Mouse (Mus musculus) ES-CJ7 (cell line): ENCODE measurements at regions not wholly inside any gene's neighbourhood (a gene's known extent, or its start where the extent isn't known, plus 50 kb on each side); places are given as distances from the start of the nearest gene placed in this dataset.
"Not testable (repeated sequence)": the region's sequence is repeated elsewhere in the genome, so short reads cannot be mapped to it uniquely, and the experiment has no call there.

Experiments
- DNase-seq: peaks from one replicate; pipeline ENCODE4 v3.0.0; 2011; ENCODE audit warnings: low read depth, low spot score

- no peak for DNase-seq
Observed at GRCm38 (mm10) chr1:194565574-194565973, 52.4 kb upstream of the Plxna2 start.

GRCm38 (mm10) chr1:194563946-194564345, 54.1 kb upstream of the Plxna2 start:
- no peak for DNase-seq

GRCm38 (mm10) chr1:194561098-194561497, 56.9 kb upstream of the Plxna2 start:
- no peak for DNase-seq

- DNase-seq = no peak
Observed at GRCm38 (mm10) chr1:194548661-194549060, 69.4 kb upstream of the Plxna2 start.

GRCm38 (mm10) chr1:194548243-194548642, 69.8 kb upstream of the Plxna2 start:
- DNase-seq = no peak

GRCm38 (mm10) chr1:194540923-194541322, 77.1 kb upstream of the Plxna2 start:
- DNase-seq = no peak

GRCm38 (mm10) chr1:194527342-194528165, 90.5 kb upstream of the Plxna2 start:
- DNase-seq = no peak

- no peak for DNase-seq
Observed at GRCm38 (mm10) chr1:194524976-194525375, 93.0 kb upstream of the Plxna2 start.

- DNase-seq = no peak
Observed at GRCm38 (mm10) chr1:194521216-194521615, 96.8 kb upstream of the Plxna2 start.

GRCm38 (mm10) chr1:194519509-194520220, 98.4 kb upstream of the Plxna2 start:
- DNase-seq = no peak

GRCm38 (mm10) chr1:194516136-194516535, 101.9 kb upstream of the Plxna2 start:
- no peak for DNase-seq

- no peak for DNase-seq
Observed at GRCm38 (mm10) chr1:194508314-194508713, 109.7 kb upstream of the Plxna2 start.

GRCm38 (mm10) chr1:194505826-194506225, 112.2 kb upstream of the Plxna2 start:
- peak; percentile 80 for DNase-seq

- DNase-seq = no peak
Observed at GRCm38 (mm10) chr1:194504207-194504606, 113.8 kb upstream of the Plxna2 start.

GRCm38 (mm10) chr1:194503517-194503916, 114.5 kb upstream of the Plxna2 start:
- DNase-seq = no peak

GRCm38 (mm10) chr1:194496424-194496823, 121.6 kb upstream of the Plxna2 start:
- DNase-seq = no peak

GRCm38 (mm10) chr1:194491111-194491510, 126.9 kb upstream of the Plxna2 start:
- DNase-seq = no peak

GRCm38 (mm10) chr1:194488126-194488525, 129.9 kb upstream of the Plxna2 start:
- DNase-seq = no peak

- no peak for DNase-seq
Observed at GRCm38 (mm10) chr1:194482717-194483059, 135.3 kb upstream of the Plxna2 start.

- DNase-seq = no peak
Observed at GRCm38 (mm10) chr1:194482001-194482716, 135.9 kb upstream of the Plxna2 start.

GRCm38 (mm10) chr1:194471281-194471680, 146.7 kb upstream of the Plxna2 start:
- not testable (repeated sequence) for DNase-seq

- DNase-seq = no peak
Observed at GRCm38 (mm10) chr1:194452480-194452879, 165.5 kb upstream of the Plxna2 start.
